Mouse (Mus musculus): ENCODE results near the gene Ctnnb1. TPM values are rescaled to one million over a fixed set of nuclear protein-coding genes. Genes with fewer than 3 reads are reported as not detected.

The Ctnnb1 gene
- polyA plus RNA-seq, 1 experiment = 230 TPM

DNA sequence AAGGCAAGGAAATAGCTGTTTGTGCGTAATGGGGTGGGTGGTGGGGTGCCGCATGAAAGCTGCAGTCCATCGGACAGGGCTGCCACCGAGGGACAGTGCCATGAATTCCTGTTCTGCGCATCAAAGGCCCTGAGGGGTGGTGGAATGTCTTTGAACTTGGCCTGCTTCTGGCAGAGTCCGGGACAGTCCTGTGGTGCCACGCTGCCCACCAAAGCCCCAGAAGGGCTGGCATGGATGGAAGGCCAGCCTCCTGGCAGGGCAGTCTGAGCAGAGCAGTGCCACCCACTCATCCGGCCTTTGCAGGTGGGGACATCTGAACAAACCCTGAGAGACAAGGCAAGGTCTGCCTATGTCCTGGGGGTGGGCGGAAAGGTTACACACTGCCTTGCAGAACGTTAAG, 36.0 kb downstream of the Ctnnb1 start:
- 90% methylated on average over 10 of the region's 10 CpGs for WGBS

DNA sequence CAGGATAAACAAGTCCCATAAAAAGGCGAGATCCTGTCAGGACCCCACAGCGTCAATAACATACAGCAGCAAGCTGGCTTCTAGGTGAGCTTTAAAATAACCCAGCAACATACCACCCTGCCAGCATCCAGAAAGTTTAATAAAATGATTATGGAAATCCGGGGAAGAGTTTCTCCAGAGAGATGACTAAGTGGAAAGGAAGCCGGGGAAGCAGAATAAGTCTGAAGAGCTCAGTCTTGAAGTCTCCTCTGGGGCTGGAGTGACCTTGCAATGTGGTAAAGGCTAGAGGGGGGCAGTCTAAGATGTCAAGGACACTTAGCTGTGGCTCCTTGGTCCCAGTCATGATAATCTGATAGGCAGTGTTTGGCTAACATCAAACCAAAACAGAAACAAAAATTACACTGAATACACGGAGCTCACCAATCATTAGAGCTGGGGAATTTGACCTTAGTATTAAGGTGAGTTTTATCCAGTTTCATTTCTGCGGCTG, 44.1 kb downstream of the Ctnnb1 start:
- peak overlapping the region; percentile 33; the same call in 1 of the 2 replicates for H3K27ac ChIP-seq (ENCODE audit: insufficient read depth, low read depth, low read length)
- 37% methylated on average over 6 of the region's 6 CpGs for WGBS
- TF ChIP-seq POLR2A (IDR thresholded peaks at IDR 0.05; ENCODE audit: low read depth, low read length) (no peak), CTCF (IDR thresholded peaks at IDR 0.05; ENCODE audit: extremely low read depth, insufficient read length, insufficient replicate concordance, low read depth, low read length) (no peak)

More for the DNA sequence above, 36.0 kb downstream of the Ctnnb1 start:
- TF ChIP-seq CTCF (IDR thresholded peaks at IDR 0.05; ENCODE audit: extremely low read depth, insufficient read length, insufficient replicate concordance, low read depth, low read length) (no peak), POLR2A (IDR thresholded peaks at IDR 0.05; ENCODE audit: low read depth, low read length) (no peak)
- Histone ChIP-seq H3K36me3 (ENCODE audit: control insufficient read depth, insufficient read depth, low read length) (peaks cover 49% of the 10 kb centered on the region), H3K4me3 (ENCODE audit: low read depth, low read length) (no peak overlapping the region), H3K4me1 (ENCODE audit: control insufficient read depth, insufficient read depth, insufficient read length, low read length) (peaks cover 7% of the 10 kb centered on the region; the same call in 1 of the 2 replicates), H3K27ac (ENCODE audit: insufficient read depth, low read depth, low read length) (no peak overlapping the region), H3K27me3 (ENCODE audit: control insufficient read depth, insufficient read depth, low read length) (no peaks in the 10 kb centered on the region)

DNA sequence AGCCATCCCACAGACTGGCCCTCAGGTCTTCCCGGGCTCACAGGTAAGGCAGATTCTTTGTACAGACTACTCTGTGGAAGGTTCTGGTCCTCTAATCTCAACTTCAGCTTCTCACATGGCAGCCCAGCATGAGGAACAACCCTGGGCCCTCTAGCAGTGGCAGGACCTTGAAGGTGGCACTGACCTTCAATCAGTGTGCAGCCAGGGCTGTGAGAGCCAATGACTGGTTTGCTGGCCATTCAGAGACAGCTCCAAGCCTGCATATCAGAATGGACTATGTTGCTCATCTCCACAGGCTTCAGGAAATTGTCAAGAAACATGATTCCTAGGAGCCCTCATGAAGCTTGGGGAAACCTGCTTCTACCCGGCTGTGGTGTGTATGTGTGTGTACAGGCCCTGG, 45.2 kb downstream of the Ctnnb1 start:
- H3K4me1 ChIP-seq (ENCODE audit: control insufficient read depth, insufficient read depth, insufficient read length, low read length) = peaks cover 7% of the 10 kb centered on the region; the same call in 1 of the 2 replicates
- WGBS = 92% methylated on average over 2 of the region's 2 CpGs

More for the DNA sequence above, 44.1 kb downstream of the Ctnnb1 start:
- Histone ChIP-seq H3K36me3 (ENCODE audit: control insufficient read depth, insufficient read depth, low read length) (0 out of 2 replicates have a peak, but pooled peaks cover 1% of the 10 kb centered on the region), H3K27me3 (ENCODE audit: control insufficient read depth, insufficient read depth, low read length) (no peaks in the 10 kb centered on the region), H3K4me3 (ENCODE audit: low read depth, low read length) (no peak overlapping the region), H3K4me1 (ENCODE audit: control insufficient read depth, insufficient read depth, insufficient read length, low read length) (peaks cover 7% of the 10 kb centered on the region; the same call in 1 of the 2 replicates)

DNA sequence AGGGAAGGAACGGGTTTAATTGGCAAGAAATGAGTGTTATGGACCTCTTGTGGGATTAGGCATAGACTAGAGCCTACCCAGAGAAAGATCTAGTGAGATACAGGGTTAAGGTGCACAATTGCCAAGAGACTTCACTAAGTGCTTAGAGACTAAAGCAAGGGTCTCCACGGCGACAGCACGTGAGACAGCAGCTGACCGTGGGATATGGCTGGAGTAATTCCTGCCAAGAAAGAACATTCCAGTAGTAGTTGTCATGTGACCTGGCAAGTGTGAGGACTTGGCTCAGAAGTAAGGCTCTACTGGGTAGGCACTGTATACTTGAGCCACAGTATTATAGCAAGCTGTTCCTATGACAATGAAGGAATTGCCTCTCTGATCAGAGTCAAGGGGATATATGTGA, 47.1 kb downstream of the Ctnnb1 start:
- Histone ChIP-seq H3K36me3 (ENCODE audit: control insufficient read depth, insufficient read depth, low read length) (no peaks in the 10 kb centered on the region), H3K4me1 (ENCODE audit: control insufficient read depth, insufficient read depth, insufficient read length, low read length) (peaks cover 7% of the 10 kb centered on the region; the same call in 1 of the 2 replicates), H3K27ac (ENCODE audit: insufficient read depth, low read depth, low read length) (no peak overlapping the region), H3K27me3 (ENCODE audit: control insufficient read depth, insufficient read depth, low read length) (no peaks in the 10 kb centered on the region), H3K4me3 (ENCODE audit: low read depth, low read length) (no peak overlapping the region)
- no peak for TF ChIP-seq POLR2A (IDR thresholded peaks at IDR 0.05; ENCODE audit: low read depth, low read length)
- TF ChIP-seq CTCF (IDR thresholded peaks at IDR 0.05; ENCODE audit: extremely low read depth, insufficient read length, insufficient replicate concordance, low read depth, low read length) = no peak
- 61% methylated on average over 5 of the region's 5 CpGs for WGBS

More for the DNA sequence above, 45.2 kb downstream of the Ctnnb1 start:
- Histone ChIP-seq H3K36me3 (ENCODE audit: control insufficient read depth, insufficient read depth, low read length) (no peaks in the 10 kb centered on the region), H3K4me3 (ENCODE audit: low read depth, low read length) (no peak overlapping the region), H3K27ac (ENCODE audit: insufficient read depth, low read depth, low read length) (no peak overlapping the region), H3K27me3 (ENCODE audit: control insufficient read depth, insufficient read depth, low read length) (no peaks in the 10 kb centered on the region)
- TF ChIP-seq POLR2A (IDR thresholded peaks at IDR 0.05; ENCODE audit: low read depth, low read length) = no peak
- TF ChIP-seq CTCF (IDR thresholded peaks at IDR 0.05; ENCODE audit: extremely low read depth, insufficient read length, insufficient replicate concordance, low read depth, low read length) = no peak

DNA sequence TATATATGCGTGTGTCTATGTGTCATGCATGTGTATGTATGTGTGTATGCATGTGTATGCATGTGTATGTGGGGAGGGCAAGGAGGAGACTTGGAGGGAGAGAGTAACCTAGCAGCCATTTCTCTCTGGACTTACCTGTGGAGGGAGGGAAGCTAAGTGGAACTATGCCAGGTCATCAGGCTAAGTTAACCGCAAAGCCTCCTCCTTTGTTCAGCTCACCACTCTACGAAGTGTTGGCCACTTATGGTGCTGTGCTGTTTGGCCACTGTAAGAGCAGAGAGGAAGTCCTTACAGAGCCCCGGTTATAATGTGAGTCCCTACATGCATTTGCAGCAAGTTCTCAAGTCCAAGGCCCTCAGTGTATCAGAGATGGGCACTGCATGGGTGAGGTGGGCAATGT, 47.8 kb downstream of the Ctnnb1 start:
- H3K27ac ChIP-seq (ENCODE audit: insufficient read depth, low read depth, low read length) = no peak overlapping the region
- WGBS = 87% methylated on average over 4 of the region's 4 CpGs
- TF ChIP-seq CTCF (IDR thresholded peaks at IDR 0.05; ENCODE audit: extremely low read depth, insufficient read length, insufficient replicate concordance, low read depth, low read length) (no peak), POLR2A (IDR thresholded peaks at IDR 0.05; ENCODE audit: low read depth, low read length) (no peak)

DNA sequence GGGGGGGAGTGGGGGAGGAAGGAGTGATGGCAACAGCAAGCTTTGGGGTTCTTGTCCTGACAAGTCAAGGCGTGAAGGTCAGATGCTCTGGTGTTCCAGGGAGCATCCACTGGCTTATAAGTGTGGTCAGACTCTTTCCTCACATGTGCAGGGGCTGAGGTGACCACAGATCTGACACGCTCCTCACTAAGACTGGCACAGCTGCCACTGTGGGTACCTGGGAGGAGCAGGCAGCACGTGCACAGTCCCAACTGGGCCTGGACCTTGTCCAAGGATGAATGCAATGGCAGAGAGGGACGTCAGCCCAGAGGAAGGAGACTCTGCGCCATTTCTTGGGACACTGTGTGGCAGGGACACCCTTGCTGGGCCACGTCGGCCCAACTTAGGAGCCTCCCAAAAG, 52.8 kb downstream of the Ctnnb1 start:
- TF ChIP-seq CTCF (IDR thresholded peaks at IDR 0.05; ENCODE audit: extremely low read depth, insufficient read length, insufficient replicate concordance, low read depth, low read length) = no peak
- no peak for TF ChIP-seq POLR2A (IDR thresholded peaks at IDR 0.05; ENCODE audit: low read depth, low read length)
- H3K4me3 ChIP-seq (ENCODE audit: low read depth, low read length) = no peak overlapping the region
- WGBS = 77% methylated on average over 7 of the region's 7 CpGs

More for the DNA sequence above, 47.8 kb downstream of the Ctnnb1 start:
- peaks cover 7% of the 10 kb centered on the region; the same call in 1 of the 2 replicates for H3K4me1 ChIP-seq (ENCODE audit: control insufficient read depth, insufficient read depth, insufficient read length, low read length)
- no peak overlapping the region for H3K4me3 ChIP-seq (ENCODE audit: low read depth, low read length)
- no peaks in the 10 kb centered on the region for H3K36me3 ChIP-seq (ENCODE audit: control insufficient read depth, insufficient read depth, low read length)
- H3K27me3 ChIP-seq (ENCODE audit: control insufficient read depth, insufficient read depth, low read length) = no peaks in the 10 kb centered on the region

DNA sequence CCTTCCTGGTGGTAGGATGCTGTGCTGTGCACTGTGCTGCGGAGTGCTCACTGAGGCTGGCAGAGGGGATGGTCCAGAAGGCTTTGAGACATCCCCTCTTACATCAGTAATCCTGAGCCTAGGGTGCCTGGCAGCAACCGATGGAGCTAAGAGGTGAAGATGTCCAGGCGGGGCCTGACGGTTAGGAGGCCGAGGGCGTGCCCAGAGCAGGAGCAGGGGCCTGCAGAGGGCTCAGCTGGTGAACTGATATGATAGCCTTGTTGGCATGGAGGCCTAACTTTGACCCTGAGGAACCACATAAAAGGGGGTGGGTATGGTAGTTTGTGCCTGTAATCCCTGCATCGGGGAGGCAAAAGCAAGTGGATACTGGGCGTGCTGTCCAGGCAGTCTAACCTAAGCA, 54.8 kb downstream of the Ctnnb1 start:
- H3K27me3 ChIP-seq (ENCODE audit: control insufficient read depth, insufficient read depth, low read length) = no peaks in the 10 kb centered on the region
- 50% methylated on average over 8 of the region's 8 CpGs for WGBS
- H3K27ac ChIP-seq (ENCODE audit: insufficient read depth, low read depth, low read length) = no peak overlapping the region
- TF ChIP-seq CTCF (IDR thresholded peaks at IDR 0.05; ENCODE audit: extremely low read depth, insufficient read length, insufficient replicate concordance, low read depth, low read length) = no peak
- TF ChIP-seq POLR2A (IDR thresholded peaks at IDR 0.05; ENCODE audit: low read depth, low read length) = no peak
- no peaks in the 10 kb centered on the region for H3K36me3 ChIP-seq (ENCODE audit: control insufficient read depth, insufficient read depth, low read length)
- H3K4me3 ChIP-seq (ENCODE audit: low read depth, low read length) = no peak overlapping the region
- peaks cover 33% of the 10 kb centered on the region for H3K4me1 ChIP-seq (ENCODE audit: control insufficient read depth, insufficient read depth, insufficient read length, low read length)

More for the DNA sequence above, 52.8 kb downstream of the Ctnnb1 start:
- Histone ChIP-seq H3K36me3 (ENCODE audit: control insufficient read depth, insufficient read depth, low read length) (no peaks in the 10 kb centered on the region), H3K4me1 (ENCODE audit: control insufficient read depth, insufficient read depth, insufficient read length, low read length) (peaks cover 33% of the 10 kb centered on the region), H3K27me3 (ENCODE audit: control insufficient read depth, insufficient read depth, low read length) (no peaks in the 10 kb centered on the region), H3K27ac (ENCODE audit: insufficient read depth, low read depth, low read length) (no peak overlapping the region)
